Mouse (Mus musculus): ENCODE results near the gene Fgf7.

DNA sequence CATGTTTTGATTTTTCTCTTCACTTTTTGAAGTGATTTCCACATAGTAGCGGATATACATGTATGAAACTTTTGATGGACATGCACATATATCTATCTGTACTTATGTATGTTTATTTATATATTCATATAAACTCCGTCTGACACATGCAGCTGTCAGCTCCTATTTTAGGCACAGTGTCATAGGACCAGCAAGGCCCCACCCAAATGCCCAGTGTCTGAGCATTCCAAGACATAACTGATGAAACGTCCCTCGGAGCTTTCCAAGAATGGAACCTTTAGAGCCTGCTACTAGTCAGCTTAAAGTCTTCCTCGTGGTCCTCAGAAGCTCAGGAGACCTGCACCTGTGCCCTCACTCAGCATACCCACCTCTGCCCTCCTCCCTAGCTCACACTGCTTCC is 19.2 kb downstream of the Fgf7 start:
- TF ChIP-seq JUND (IDR thresholded peaks at IDR 0.05; ENCODE audit: low read depth, low read length) = no peak
- no peak for TF ChIP-seq CHD2 (IDR thresholded peaks at IDR 0.05; ENCODE audit: low read length)
- no peak for TF ChIP-seq ZC3H11A (IDR thresholded peaks at IDR 0.05; ENCODE audit: low read depth, low read length)
- TF ChIP-seq POLR2A (IDR thresholded peaks at IDR 0.05; ENCODE audit: control insufficient read depth in 1 of 2, insufficient read depth in 1 of 2, low read depth in 1 of 2, low read length in 2 of 2, poor library complexity in 1 of 2) = no peak
